Mouse (Mus musculus): ENCODE measurements around the gene Ccdc120. TPM values are rescaled to one million over a fixed set of nuclear protein-coding genes. Genes with fewer than 3 reads are reported as not detected.
A peak's percentile ranks its signal among the peaks of the same experiment; 100 is the strongest.
"Not testable (repeated sequence)": the region's sequence is repeated elsewhere in the genome, so short reads cannot be mapped to it uniquely, and the experiment has no call there.

Ccdc120 gene
- polyA plus RNA-seq, 1 experiment, result 23.7 TPM

DNA sequence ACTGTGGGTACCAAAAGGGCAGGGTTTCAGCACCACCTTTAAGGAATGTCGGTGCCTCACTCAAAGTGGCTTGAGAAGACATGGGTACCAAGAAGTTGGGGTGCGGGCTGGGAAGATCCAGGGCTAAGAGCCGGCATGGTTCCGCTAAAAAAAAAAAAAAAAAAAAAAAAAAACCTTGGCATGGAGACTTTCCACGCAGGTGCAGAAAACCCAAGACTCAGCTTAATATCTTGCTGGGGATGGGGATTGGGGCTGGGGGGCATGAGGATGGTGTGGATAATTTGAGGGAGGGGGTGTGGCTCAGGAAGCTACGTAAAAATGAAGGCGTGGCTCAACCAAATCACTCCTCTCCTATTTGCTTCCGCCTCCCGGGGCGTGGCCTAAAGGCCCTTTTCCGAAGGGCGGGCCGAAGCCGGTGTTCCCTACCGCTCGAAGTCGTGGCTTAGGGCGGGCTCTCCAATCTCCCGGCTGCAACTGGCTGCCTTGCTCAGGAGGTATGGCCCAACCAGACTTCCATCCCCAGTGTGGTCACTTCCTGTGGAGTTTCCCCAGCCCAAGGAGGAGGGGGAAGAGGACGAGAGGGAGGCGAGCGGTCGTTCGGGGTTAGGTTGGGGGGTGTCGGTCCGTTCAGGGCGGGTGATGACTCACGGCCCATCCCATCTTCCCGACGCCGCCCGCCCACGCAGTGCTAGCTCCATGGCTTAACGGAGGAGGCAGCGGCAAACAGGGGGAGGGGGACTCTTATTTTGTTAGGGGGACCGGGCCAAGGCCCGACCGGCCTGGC, 11.6 kb upstream of the Ccdc120 start, which contains the start of gene Tfe3:
TSS of gene Tfe3 (plus strand) at position 424 of the 784 bp plus-strand sequence.
- DNase-seq (ENCODE audit: extremely low spot score in 1 of 2, low spot score in 1 of 2), result peak; percentile 91

DNA sequence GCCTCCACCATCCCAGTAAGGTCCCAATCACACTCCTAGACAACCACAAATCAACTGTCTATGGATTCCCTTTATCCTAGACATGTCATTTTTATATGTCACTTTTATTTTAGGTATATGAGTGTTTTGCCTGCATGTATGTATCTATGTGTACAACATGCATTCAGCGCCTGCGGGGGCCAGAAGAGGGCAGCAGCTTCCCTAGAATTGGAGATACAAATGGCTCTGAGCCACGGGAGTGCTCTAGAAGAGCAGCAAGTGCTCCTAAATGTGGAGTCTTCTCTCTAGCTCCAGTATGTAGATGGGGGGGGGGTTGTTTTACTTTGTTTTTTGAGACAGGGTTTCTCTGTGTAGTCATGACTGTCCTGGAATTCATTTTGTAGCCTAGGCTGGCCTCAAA, 2.9 kb upstream of the Ccdc120 start:
- DNase-seq (ENCODE audit: extremely low spot score in 1 of 2, low spot score in 1 of 2), result not testable (repeated sequence)

DNA sequence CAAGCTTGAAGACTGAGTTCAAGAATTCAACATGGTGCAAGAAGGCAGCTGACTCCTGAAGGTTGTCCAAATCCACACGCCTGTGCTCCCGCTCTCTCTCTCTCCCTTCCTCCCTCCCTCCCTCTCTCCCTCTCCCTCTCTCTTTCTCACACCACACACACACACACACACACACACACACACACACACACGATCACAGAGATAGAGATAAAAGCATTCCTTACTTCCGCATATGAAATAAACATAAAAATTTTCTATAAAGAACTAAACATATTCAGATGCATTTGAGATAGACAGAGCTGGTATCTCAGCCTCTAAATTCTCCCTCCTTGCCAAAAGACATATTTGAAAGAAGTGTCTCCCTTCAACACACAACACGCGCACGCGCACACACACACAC, 5.3 kb downstream of the Ccdc120 start:
- DNase-seq (ENCODE audit: extremely low spot score in 1 of 2, low spot score in 1 of 2), result no peak

DNA sequence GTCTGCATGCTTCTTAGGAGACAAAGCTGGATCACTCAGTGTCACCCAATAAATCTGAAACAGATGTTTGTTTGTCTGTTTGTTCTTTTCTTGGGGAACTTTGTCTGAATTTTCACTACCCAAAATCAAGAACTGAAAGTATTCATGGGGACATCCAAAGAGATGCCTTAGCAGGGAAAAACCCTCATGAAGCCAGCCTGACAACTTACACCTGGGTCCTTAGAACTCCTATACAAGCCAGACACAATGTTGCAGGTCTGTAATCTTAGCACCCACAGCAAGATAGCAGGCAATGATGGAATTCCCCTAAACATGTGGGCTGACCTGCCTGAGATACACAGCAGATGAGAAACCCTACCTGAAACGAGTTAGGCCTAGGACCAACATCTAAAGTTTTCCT, 5.8 kb downstream of the Ccdc120 start:
- DNase-seq (ENCODE audit: extremely low spot score in 1 of 2, low spot score in 1 of 2), result no peak

- no peak for DNase-seq (ENCODE audit: extremely low spot score in 1 of 2, low spot score in 1 of 2)
Observed at GRCm38 (mm10) chrX:7743470-7743869, 7.2 kb downstream of the Ccdc120 start.

GRCm38 (mm10) chrX:7741103-7741502, 9.6 kb downstream of the Ccdc120 start:
- no peak for DNase-seq (ENCODE audit: extremely low spot score in 1 of 2, low spot score in 1 of 2)

- no peak for DNase-seq (ENCODE audit: extremely low spot score in 1 of 2, low spot score in 1 of 2)
Observed at GRCm38 (mm10) chrX:7740082-7740819, 10.5 kb downstream of the Ccdc120 start.

DNA sequence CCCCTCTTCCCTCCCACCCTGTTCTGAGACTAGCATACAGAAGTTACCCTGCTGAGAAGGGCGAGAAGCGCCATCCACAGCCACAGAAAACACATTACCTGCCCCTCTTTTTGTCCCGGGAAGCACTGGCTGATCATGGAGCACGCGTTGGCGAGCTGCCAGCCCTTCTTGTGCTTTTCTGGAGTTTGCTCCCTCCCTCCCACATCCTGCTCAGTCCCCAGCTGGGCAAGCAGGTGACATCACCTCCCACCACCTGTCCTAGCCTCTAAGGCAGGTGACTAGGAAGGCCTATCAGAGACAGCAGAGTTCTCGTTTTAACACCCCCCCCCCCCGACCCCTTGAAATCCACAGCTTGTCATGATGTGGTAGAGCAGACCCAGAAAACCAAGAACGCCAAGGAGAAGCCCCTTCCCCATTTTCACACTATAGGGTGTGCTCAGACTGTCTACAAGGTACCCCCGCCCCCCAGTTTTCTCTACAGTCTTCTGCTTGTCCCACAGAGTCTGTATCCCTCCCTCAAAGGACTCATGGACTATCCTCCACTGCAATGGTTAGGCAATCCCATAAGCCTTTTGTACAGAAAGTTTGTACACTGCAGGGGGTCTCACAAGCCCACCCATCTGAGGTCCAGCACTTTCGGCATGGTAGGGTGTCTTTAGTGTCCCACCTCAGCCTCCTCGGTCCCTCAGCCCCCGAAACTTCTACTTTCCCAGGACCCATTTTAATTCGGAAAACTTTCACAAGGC, 11.2 kb downstream of the Ccdc120 start:
- no peak for DNase-seq (ENCODE audit: extremely low spot score in 1 of 2, low spot score in 1 of 2)

DNA sequence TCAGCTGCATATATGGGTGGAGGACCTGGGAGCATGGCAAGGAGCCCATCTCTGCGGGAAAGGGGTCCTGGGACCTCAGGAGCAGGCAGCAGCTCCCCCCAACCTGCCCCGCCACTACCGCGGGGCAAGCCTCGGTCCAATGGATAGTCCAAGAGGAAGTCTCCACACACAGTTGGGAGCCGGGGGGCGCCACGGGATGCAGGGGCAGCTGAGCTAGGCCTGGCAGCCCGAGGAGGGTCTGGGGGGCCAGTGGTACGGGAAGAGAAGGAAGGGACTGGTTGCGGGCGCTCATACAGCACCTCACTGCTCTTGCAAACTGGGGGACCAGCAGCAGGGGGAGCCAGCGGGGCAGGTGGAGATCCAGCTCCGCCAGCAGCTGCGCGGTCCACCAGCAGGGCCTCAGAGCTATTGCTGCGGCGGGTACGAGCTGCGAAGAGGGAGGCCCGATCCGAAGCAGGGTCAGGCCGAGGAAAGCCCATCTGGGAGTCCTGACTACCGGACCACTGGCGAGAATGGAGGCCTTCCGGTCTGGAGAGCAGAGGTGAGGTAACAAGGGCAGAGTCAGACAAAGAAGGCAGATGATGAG, 17.0 kb downstream of the Ccdc120 start:
- peak in 1 of 2 experiments; percentile 52 for DNase-seq (ENCODE audit: extremely low spot score in 1 of 2, low spot score in 1 of 2)

GRCm38 (mm10) chrX:7728922-7729265, 21.8 kb downstream of the Ccdc120 start:
- no peak for DNase-seq (ENCODE audit: extremely low spot score in 1 of 2, low spot score in 1 of 2)

GRCm38 (mm10) chrX:7728215-7728921, 22.3 kb downstream of the Ccdc120 start, which contains the start of gene Praf2:
Praf2 (plus strand) TSS chrX:7728439.
- peak; percentile 81 to 88 for DNase-seq (ENCODE audit: extremely low spot score in 1 of 2, low spot score in 1 of 2)

DNA sequence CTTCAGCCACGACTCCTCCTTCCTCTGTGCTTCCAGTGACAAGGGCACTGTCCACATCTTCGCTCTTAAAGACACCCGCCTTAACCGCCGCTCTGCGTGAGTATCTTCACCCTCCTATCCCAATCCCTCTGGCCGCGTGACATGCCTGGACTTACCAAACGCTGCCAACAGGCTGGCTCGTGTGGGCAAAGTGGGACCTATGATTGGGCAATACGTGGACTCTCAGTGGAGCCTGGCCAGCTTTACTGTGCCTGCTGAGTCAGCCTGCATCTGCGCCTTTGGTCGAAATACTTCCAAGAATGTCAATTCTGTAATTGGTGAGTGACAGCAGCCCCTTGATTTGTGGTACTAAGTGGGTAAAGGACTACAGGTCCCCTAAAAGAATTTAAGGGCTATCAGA, 23.5 kb downstream of the Ccdc120 start:
- no peak for DNase-seq (ENCODE audit: extremely low spot score in 1 of 2, low spot score in 1 of 2)

GRCm38 (mm10) chrX:7725841-7726240, 24.9 kb downstream of the Ccdc120 start:
- DNase-seq (ENCODE audit: extremely low spot score in 1 of 2, low spot score in 1 of 2), result no peak

GRCm38 (mm10) chrX:7724135-7724534, 26.6 kb downstream of the Ccdc120 start:
- no peak for DNase-seq (ENCODE audit: extremely low spot score in 1 of 2, low spot score in 1 of 2)

DNA sequence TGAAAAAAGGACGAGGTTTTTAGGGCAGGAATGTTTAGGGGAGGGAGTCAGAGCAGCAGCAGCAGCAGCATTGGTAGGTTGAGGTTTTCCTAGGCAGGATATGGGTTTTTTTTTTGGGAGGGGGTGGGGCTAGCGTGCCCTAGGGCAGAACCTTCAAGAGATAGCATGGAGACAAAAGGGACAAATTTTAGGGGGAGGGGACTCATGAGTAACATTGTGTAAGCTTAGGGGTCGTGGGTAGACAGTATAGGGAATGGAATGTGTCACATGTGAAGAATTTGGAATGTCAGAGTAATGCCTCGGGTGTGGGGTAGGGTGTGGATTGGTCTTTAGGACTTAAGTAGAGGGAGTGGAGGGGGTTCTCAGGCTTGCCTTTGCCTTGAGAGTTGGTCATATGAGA, 28.0 kb downstream of the Ccdc120 start:
- DNase-seq (ENCODE audit: extremely low spot score in 1 of 2, low spot score in 1 of 2), result no peak

DNA sequence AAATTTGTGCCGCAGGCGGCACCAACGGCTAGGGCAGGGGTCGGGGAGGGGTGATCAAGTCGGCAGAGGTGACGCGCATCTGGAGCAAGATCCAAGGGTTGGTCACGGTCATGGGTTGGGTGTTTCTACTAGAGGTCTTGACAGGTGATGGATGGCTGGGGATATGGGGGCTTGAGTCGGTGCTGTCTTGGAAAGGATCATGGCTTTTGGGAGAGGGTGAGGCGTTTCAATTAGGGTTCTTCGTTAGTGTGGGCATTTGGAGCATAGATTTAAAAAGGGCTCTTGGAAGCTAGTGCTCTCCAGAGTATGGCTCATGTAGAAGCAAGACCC, 28.5 kb downstream of the Ccdc120 start:
- DNase-seq (ENCODE audit: extremely low spot score in 1 of 2, low spot score in 1 of 2), result no peak

- peak; percentile 45 to 70 for DNase-seq (ENCODE audit: extremely low spot score in 1 of 2, low spot score in 1 of 2)
Observed at GRCm38 (mm10) chrX:7721514-7722281, 29.0 kb downstream of the Ccdc120 start, which contains the start of gene Gm45208. Gm45208 (plus strand) TSS chrX:7722245.

- DNase-seq (ENCODE audit: extremely low spot score in 1 of 2, low spot score in 1 of 2), result not testable (repeated sequence)
Observed at GRCm38 (mm10) chrX:7716058-7716457, 34.6 kb downstream of the Ccdc120 start.

GRCm38 (mm10) chrX:7714135-7714899, 36.4 kb downstream of the Ccdc120 start, which contains the start of gene Wdr45:
Wdr45 (plus strand) TSS chrX:7714333.
- DNase-seq (ENCODE audit: extremely low spot score in 1 of 2, low spot score in 1 of 2), result peak; percentile 93 to 94
